Mouse (Mus musculus) fat pad, adult 2 months (tissue): ENCODE data around the gene Pgam1.
"Not testable (repeated sequence)": the region's sequence is repeated elsewhere in the genome, so short reads cannot be mapped to it uniquely, and the experiment has no call there.

Experiments
- DNase-seq: peaks from one replicate; pipeline ENCODE4 v3.0.0-alpha.2; 2011; ENCODE audit warnings: low read depth, low spot score; ENCODE audit errors: extremely low read depth

Pgam1 gene

GRCm38 (mm10) chr19:41911178-41912073 is at the start of gene Pgam1:
TSS of gene Pgam1 (plus strand) at chr19:41911923.
- DNase-seq: peak; percentile 40

GRCm38 (mm10) chr19:41866707-41867106 is 45.0 kb upstream of the Pgam1 start:
- no peak for DNase-seq

GRCm38 (mm10) chr19:41869296-41869695 is 42.4 kb upstream of the Pgam1 start:
- no peak for DNase-seq

GRCm38 (mm10) chr19:41869946-41870345 is 41.8 kb upstream of the Pgam1 start:
- DNase-seq: not testable (repeated sequence)

- DNase-seq: no peak
Observed at GRCm38 (mm10) chr19:41872285-41872684, 39.4 kb upstream of the Pgam1 start.

- DNase-seq: no peak
Observed at GRCm38 (mm10) chr19:41874356-41874755, 37.4 kb upstream of the Pgam1 start.

- no peak for DNase-seq
Observed at GRCm38 (mm10) chr19:41881842-41882241, 29.9 kb upstream of the Pgam1 start.

- DNase-seq: no peak
Observed at GRCm38 (mm10) chr19:41883882-41884281, 27.8 kb upstream of the Pgam1 start.

- DNase-seq: no peak
Observed at GRCm38 (mm10) chr19:41888191-41888590, 23.5 kb upstream of the Pgam1 start.

- DNase-seq: no peak
Observed at GRCm38 (mm10) chr19:41894959-41895358, 16.8 kb upstream of the Pgam1 start.

- DNase-seq: no peak
Observed at GRCm38 (mm10) chr19:41895460-41896318, 16.0 kb upstream of the Pgam1 start, which contains the start of gene Rrp12. TSS of gene Rrp12 (minus strand) at chr19:41896173.

GRCm38 (mm10) chr19:41896319-41896711 is 15.4 kb upstream of the Pgam1 start:
- no peak for DNase-seq

- no peak for DNase-seq
Observed at GRCm38 (mm10) chr19:41898860-41899259, 12.9 kb upstream of the Pgam1 start.

- no peak for DNase-seq
Observed at GRCm38 (mm10) chr19:41900495-41901090, 11.1 kb upstream of the Pgam1 start.

GRCm38 (mm10) chr19:41901696-41902095 is 10.0 kb upstream of the Pgam1 start:
- no peak for DNase-seq

GRCm38 (mm10) chr19:41902848-41903593 is 8.7 kb upstream of the Pgam1 start:
- no peak for DNase-seq

GRCm38 (mm10) chr19:41905246-41905645 is 6.5 kb upstream of the Pgam1 start:
- DNase-seq: no peak

GRCm38 (mm10) chr19:41906311-41907078 is 5.2 kb upstream of the Pgam1 start:
- no peak for DNase-seq

GRCm38 (mm10) chr19:41907079-41907760 is 4.5 kb upstream of the Pgam1 start:
- DNase-seq: no peak
